Mouse (Mus musculus): Measurements from ENCODE around the gene Prss28. TPM values are rescaled to one million over a fixed set of nuclear protein-coding genes. Genes with fewer than 3 reads are reported as not detected.

The Prss28 gene
- polyA plus RNA-seq, 1 experiment from 2014 or later, result not detected

- Histone ChIP-seq H3K9me3 (ENCODE audit: control insufficient read depth, low read length) (no peaks in the 10 kb centered on the region), H3K9ac (ENCODE audit: low read depth, low read length) (no peak overlapping the region), H3K27me3 (replicated peaks; ENCODE audit: control insufficient read depth, insufficient read depth, low read length) (no peaks in the 10 kb centered on the region), H3K27ac (ENCODE audit: low read depth, low read length) (no peak overlapping the region), H3K36me3 (ENCODE audit: control insufficient read depth, insufficient read depth, low read length) (no peaks in the 10 kb centered on the region), H3K4me2 (ENCODE audit: low read length) (no peak overlapping the region), H3K4me3 (ENCODE audit: low read length) (no peak overlapping the region), H3K4me1 (ENCODE audit: control insufficient read depth, insufficient read depth, low read depth, low read length) (no peaks in the 10 kb centered on the region)
- WGBS, result 42% methylated on average over 11 of the region's 11 CpGs
- no peak for ATAC-seq
Measured at GRCm38 (mm10) chr17:25282133-25282532, 26.3 kb upstream of the Prss28 start.

DNA sequence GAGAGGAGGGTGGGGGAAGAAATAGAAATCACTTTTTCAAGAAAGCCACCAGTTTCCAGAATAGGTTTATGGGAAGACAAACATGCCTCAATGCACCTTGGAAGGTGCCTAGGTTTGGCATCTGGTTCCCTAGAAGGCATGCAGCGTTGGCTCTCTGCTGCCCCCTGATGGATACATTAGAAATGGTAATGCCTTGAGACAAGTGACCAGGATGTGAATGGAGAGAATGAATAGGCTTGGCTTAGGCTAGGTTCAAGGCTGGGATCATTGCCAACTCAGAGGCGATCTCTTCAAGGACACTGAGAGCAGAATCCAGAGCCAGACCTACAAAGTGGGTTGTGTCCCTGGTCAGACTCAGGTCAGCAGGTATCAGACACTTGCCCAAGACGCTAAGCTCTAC lies 23.4 kb upstream of the Prss28 start:
- H3K4me3 ChIP-seq (ENCODE audit: low read length), result no peak overlapping the region
- H3K9me3 ChIP-seq (ENCODE audit: control insufficient read depth, low read length), result no peaks in the 10 kb centered on the region
- H3K4me1 ChIP-seq (ENCODE audit: control insufficient read depth, insufficient read depth, low read depth, low read length), result no peaks in the 10 kb centered on the region
- no peaks in the 10 kb centered on the region for H3K27me3 ChIP-seq (replicated peaks; ENCODE audit: control insufficient read depth, insufficient read depth, low read length)
- H3K4me2 ChIP-seq (ENCODE audit: low read length), result no peak overlapping the region
- H3K36me3 ChIP-seq (ENCODE audit: control insufficient read depth, insufficient read depth, low read length), result no peaks in the 10 kb centered on the region
- no peak overlapping the region for H3K9ac ChIP-seq (ENCODE audit: low read depth, low read length)
- ATAC-seq, result 0 out of 2 replicates have a peak, but pooled peaks have one; percentile 34
- WGBS, result 17% methylated on average over 3 of the region's 3 CpGs
- H3K27ac ChIP-seq (ENCODE audit: low read depth, low read length), result no peak overlapping the region

GRCm38 (mm10) chr17:25288842-25289241 lies 19.6 kb upstream of the Prss28 start:
- Histone ChIP-seq H3K36me3 (ENCODE audit: control insufficient read depth, insufficient read depth, low read length) (no peaks in the 10 kb centered on the region), H3K4me3 (ENCODE audit: low read length) (no peak overlapping the region), H3K9me3 (ENCODE audit: control insufficient read depth, low read length) (no peaks in the 10 kb centered on the region), H3K4me2 (ENCODE audit: low read length) (no peak overlapping the region), H3K27ac (ENCODE audit: low read depth, low read length) (no peak overlapping the region), H3K27me3 (replicated peaks; ENCODE audit: control insufficient read depth, insufficient read depth, low read length) (no peaks in the 10 kb centered on the region), H3K4me1 (ENCODE audit: control insufficient read depth, insufficient read depth, low read depth, low read length) (no peaks in the 10 kb centered on the region), H3K9ac (ENCODE audit: low read depth, low read length) (no peak overlapping the region)
- 17% methylated on average over 4 of the region's 4 CpGs for WGBS
- no peak for ATAC-seq

- no peak for ATAC-seq
- no peak overlapping the region for H3K4me2 ChIP-seq (ENCODE audit: low read length)
- 27% methylated on average over 4 of the region's 4 CpGs for WGBS
Measured at GRCm38 (mm10) chr17:25290411-25290810, 18.0 kb upstream of the Prss28 start.

GRCm38 (mm10) chr17:25293495-25293894 lies 15.0 kb upstream of the Prss28 start:
- Histone ChIP-seq H3K4me3 (ENCODE audit: low read length) (no peak overlapping the region), H3K4me1 (ENCODE audit: control insufficient read depth, insufficient read depth, low read depth, low read length) (no peaks in the 10 kb centered on the region), H3K27me3 (replicated peaks; ENCODE audit: control insufficient read depth, insufficient read depth, low read length) (no peaks in the 10 kb centered on the region), H3K4me2 (ENCODE audit: low read length) (no peak overlapping the region), H3K27ac (ENCODE audit: low read depth, low read length) (no peak overlapping the region), H3K9me3 (ENCODE audit: control insufficient read depth, low read length) (no peaks in the 10 kb centered on the region), H3K36me3 (ENCODE audit: control insufficient read depth, insufficient read depth, low read length) (no peaks in the 10 kb centered on the region), H3K9ac (ENCODE audit: low read depth, low read length) (no peak overlapping the region)
- ATAC-seq, result no peak
- 85% methylated on average over 5 of the region's 5 CpGs for WGBS

More at GRCm38 (mm10) chr17:25290411-25290810, 18.0 kb upstream of the Prss28 start:
- Histone ChIP-seq H3K27ac (ENCODE audit: low read depth, low read length) (no peak overlapping the region), H3K4me3 (ENCODE audit: low read length) (no peak overlapping the region), H3K36me3 (ENCODE audit: control insufficient read depth, insufficient read depth, low read length) (no peaks in the 10 kb centered on the region), H3K9me3 (ENCODE audit: control insufficient read depth, low read length) (no peaks in the 10 kb centered on the region), H3K9ac (ENCODE audit: low read depth, low read length) (no peak overlapping the region), H3K4me1 (ENCODE audit: control insufficient read depth, insufficient read depth, low read depth, low read length) (no peaks in the 10 kb centered on the region), H3K27me3 (replicated peaks; ENCODE audit: control insufficient read depth, insufficient read depth, low read length) (no peaks in the 10 kb centered on the region)

GRCm38 (mm10) chr17:25294111-25294510 lies 14.3 kb upstream of the Prss28 start:
- H3K9me3 ChIP-seq (ENCODE audit: control insufficient read depth, low read length), result no peaks in the 10 kb centered on the region
- no peaks in the 10 kb centered on the region for H3K36me3 ChIP-seq (ENCODE audit: control insufficient read depth, insufficient read depth, low read length)
- no peak overlapping the region for H3K4me3 ChIP-seq (ENCODE audit: low read length)
- H3K27ac ChIP-seq (ENCODE audit: low read depth, low read length), result no peak overlapping the region
- H3K4me2 ChIP-seq (ENCODE audit: low read length), result no peak overlapping the region
- H3K4me1 ChIP-seq (ENCODE audit: control insufficient read depth, insufficient read depth, low read depth, low read length), result no peaks in the 10 kb centered on the region
- H3K27me3 ChIP-seq (replicated peaks; ENCODE audit: control insufficient read depth, insufficient read depth, low read length), result no peaks in the 10 kb centered on the region
- ATAC-seq, result no peak
- WGBS, result 53% methylated on average over 1 of the region's 1 CpGs
- H3K9ac ChIP-seq (ENCODE audit: low read depth, low read length), result no peak overlapping the region

- Histone ChIP-seq H3K9ac (ENCODE audit: low read depth, low read length) (no peak within 1 kb of the TSS), H3K27ac (ENCODE audit: low read depth, low read length) (no peak within 1 kb of the TSS), H3K4me1 (ENCODE audit: control insufficient read depth, insufficient read depth, low read depth, low read length) (no peaks in the 10 kb centered on the region), H3K36me3 (ENCODE audit: control insufficient read depth, insufficient read depth, low read length) (no peaks in the 10 kb centered on the region), H3K9me3 (ENCODE audit: control insufficient read depth, low read length) (no peaks in the 10 kb centered on the region), H3K4me3 (ENCODE audit: low read length) (no peak within 1 kb of the TSS), H3K4me2 (ENCODE audit: low read length) (no peak within 1 kb of the TSS), H3K27me3 (replicated peaks; ENCODE audit: control insufficient read depth, insufficient read depth, low read length) (no peaks in the 10 kb centered on the region)
- 86% methylated on average over 5 of the region's 5 CpGs for WGBS
- ATAC-seq, result no peak
Measured at GRCm38 (mm10) chr17:25298094-25298493, 10.4 kb upstream of the Prss28 start, which contains the start of gene Prss34. TSS of gene Prss34 (plus strand) at chr17:25298394.

DNA sequence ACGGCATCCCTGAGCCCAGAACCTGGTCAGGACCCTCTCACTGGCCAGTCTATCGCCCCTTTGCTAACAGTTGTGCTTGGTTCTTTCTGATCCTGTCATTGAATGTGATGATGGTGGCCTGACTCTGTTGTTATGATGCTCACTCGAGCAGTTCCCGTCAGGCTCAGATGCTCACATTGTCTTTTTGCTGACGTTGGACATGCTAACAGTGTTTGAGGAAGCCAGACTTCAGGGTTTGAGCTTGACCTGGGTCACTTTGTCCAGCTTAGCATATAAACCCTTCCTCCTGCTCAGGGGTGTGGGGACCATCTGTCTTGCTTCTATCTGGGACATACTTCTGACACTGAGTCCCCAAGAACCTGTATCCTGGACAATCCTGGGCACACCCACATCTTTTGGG lies 9.9 kb downstream of the Prss28 start, which contains the start of gene Prss29:
Gene Prss29, plus strand, starts transcription at position 301 of the 400 bp plus-strand sequence.
- Histone ChIP-seq H3K4me3 (ENCODE audit: low read length) (no peak within 1 kb of the TSS), H3K4me1 (ENCODE audit: control insufficient read depth, insufficient read depth, low read depth, low read length) (no peaks in the 10 kb centered on the region), H3K36me3 (ENCODE audit: control insufficient read depth, insufficient read depth, low read length) (no peaks in the 10 kb centered on the region), H3K27me3 (replicated peaks; ENCODE audit: control insufficient read depth, insufficient read depth, low read length) (no peaks in the 10 kb centered on the region), H3K9ac (ENCODE audit: low read depth, low read length) (no peak within 1 kb of the TSS), H3K4me2 (ENCODE audit: low read length) (no peak within 1 kb of the TSS), H3K9me3 (ENCODE audit: control insufficient read depth, low read length) (no peaks in the 10 kb centered on the region), H3K27ac (ENCODE audit: low read depth, low read length) (no peak within 1 kb of the TSS)
- 76% methylated on average over 5 of the region's 5 CpGs for WGBS
- no peak for ATAC-seq

DNA sequence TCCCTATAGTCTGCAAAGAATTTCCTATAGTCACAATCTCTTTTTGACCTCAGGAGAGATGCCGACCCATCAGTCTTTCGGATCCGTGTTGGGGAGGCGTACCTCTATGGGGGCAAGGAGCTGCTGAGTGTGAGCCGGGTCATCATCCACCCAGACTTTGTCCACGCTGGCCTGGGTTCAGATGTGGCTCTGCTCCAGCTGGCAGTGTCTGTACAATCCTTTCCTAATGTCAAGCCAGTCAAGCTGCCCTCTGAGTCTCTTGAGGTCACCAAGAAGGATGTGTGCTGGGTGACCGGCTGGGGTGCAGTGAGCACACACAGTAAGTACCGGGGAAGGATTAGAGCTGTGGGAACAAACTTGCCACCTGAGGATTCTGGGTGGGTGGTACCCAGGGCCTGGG lies 12.4 kb downstream of the Prss28 start:
- Histone ChIP-seq H3K4me3 (ENCODE audit: low read length) (no peak overlapping the region), H3K4me2 (ENCODE audit: low read length) (no peak overlapping the region), H3K4me1 (ENCODE audit: control insufficient read depth, insufficient read depth, low read depth, low read length) (no peaks in the 10 kb centered on the region), H3K27me3 (replicated peaks; ENCODE audit: control insufficient read depth, insufficient read depth, low read length) (no peaks in the 10 kb centered on the region), H3K27ac (ENCODE audit: low read depth, low read length) (no peak overlapping the region), H3K36me3 (ENCODE audit: control insufficient read depth, insufficient read depth, low read length) (no peaks in the 10 kb centered on the region), H3K9me3 (ENCODE audit: control insufficient read depth, low read length) (no peaks in the 10 kb centered on the region), H3K9ac (ENCODE audit: low read depth, low read length) (no peak overlapping the region)
- ATAC-seq, result no peak
- WGBS, result 92% methylated on average over 8 of the region's 8 CpGs

DNA sequence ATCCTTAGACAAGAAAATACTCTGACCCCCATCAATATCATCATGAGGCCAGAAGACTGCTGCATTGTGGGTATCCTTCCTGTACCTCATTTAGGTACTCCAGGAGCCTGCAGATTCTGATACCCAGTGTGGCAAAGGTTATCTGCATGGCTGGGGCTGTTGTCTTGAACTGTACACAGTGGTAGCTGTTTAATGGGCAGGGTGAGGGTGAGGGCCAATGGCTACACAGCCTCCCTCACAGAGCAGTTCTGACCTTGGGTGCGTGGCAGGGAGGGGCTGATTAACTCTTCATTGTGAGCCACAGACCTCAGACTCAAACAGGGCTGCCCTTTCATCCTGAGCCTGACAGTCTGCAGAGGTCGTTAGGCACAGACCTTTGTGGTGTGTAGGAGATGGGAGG lies 14.5 kb downstream of the Prss28 start:
- Histone ChIP-seq H3K27ac (ENCODE audit: low read depth, low read length) (no peak overlapping the region), H3K4me3 (ENCODE audit: low read length) (no peak overlapping the region), H3K27me3 (replicated peaks; ENCODE audit: control insufficient read depth, insufficient read depth, low read length) (no peaks in the 10 kb centered on the region), H3K9me3 (ENCODE audit: control insufficient read depth, low read length) (no peaks in the 10 kb centered on the region), H3K4me2 (ENCODE audit: low read length) (no peak overlapping the region), H3K9ac (ENCODE audit: low read depth, low read length) (no peak overlapping the region), H3K36me3 (ENCODE audit: control insufficient read depth, insufficient read depth, low read length) (no peaks in the 10 kb centered on the region), H3K4me1 (ENCODE audit: control insufficient read depth, insufficient read depth, low read depth, low read length) (no peaks in the 10 kb centered on the region)
- ATAC-seq, result no peak
- 46% methylated on average over 2 of the region's 2 CpGs for WGBS

All from hindbrain, embryonic 16.5 days (tissue).